Mouse (Mus musculus): ENCODE data around the gene Ripor1.

DNA sequence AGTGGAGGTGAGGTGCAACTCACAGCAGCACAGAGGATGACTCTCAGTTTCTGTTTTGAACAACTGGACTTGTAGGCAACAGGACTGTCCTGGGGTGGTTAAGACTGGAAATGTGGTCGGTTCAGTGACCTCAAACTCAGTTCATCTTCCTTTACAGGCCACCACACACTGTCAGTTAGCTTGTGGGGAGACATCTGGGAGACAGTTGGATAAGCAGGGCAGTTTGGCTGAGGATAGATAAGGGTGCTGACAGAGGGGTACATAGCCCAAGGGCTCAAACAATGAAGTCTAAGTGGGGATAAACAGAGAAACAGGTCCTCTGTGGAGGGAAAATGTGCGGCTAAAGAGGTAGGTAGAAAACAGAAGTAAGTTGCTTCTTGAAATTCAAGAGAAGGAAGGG lies 4.3 kb downstream of the Ripor1 start:
- TF ChIP-seq POLR2A (IDR thresholded peaks at IDR 0.05; ENCODE audit: insufficient read depth, low read length) (no peak), CTCF (IDR thresholded peaks at IDR 0.05; ENCODE audit: low read depth, low read length) (no peak)
